Mouse (Mus musculus) ES-Bruce4 (cell line): ENCODE results near the gene Mapkap1. TPM values are rescaled to one million over a fixed set of nuclear protein-coding genes. Genes with fewer than 3 reads are reported as not detected.

Experiments used
- H3K27ac ChIP-seq: 2 replicates; pipeline ENCODE4 v1.5.1; 2012; ENCODE audit warnings: low read length, inconsistent platforms; ENCODE audit not compliant: insufficient read depth
- H3K27me3 ChIP-seq: 2 replicates; pipeline ENCODE4 v1.6.1; 2012; ENCODE audit warnings: mild to moderate bottlenecking, low read length, inconsistent platforms; ENCODE audit not compliant: control insufficient read depth, poor library complexity, insufficient read depth, severe bottlenecking
- H3K36me3 ChIP-seq: 2 replicates; pipeline ENCODE4 v1.6.1; 2012; ENCODE audit warnings: inconsistent platforms, mild to moderate bottlenecking, low read length, moderate library complexity; ENCODE audit not compliant: control insufficient read depth, poor library complexity, insufficient read depth, severe bottlenecking
- H3K4me1 ChIP-seq: one replicate; pipeline ENCODE4 v1.8.1; 2011; ENCODE audit warnings: low read length; ENCODE audit not compliant: control insufficient read depth, insufficient read depth
- H3K4me3 ChIP-seq: 2 replicates; pipeline ENCODE4 v1.5.1; 2011; ENCODE audit warnings: low read depth, mild to moderate bottlenecking, low read length
- H3K9ac ChIP-seq: 2 replicates; pipeline ENCODE4 v1.6.1; 2012; ENCODE audit warnings: low read depth, mild to moderate bottlenecking, inconsistent platforms; ENCODE audit not compliant: poor library complexity, severe bottlenecking
- H3K9me3 ChIP-seq: replicated peaks from 2 replicates; pipeline ENCODE4 v1.6.1; 2012; ENCODE audit warnings: mild to moderate bottlenecking, low read length, inconsistent platforms; ENCODE audit not compliant: control insufficient read depth, poor library complexity, insufficient read depth, severe bottlenecking
- CTCF ChIP-seq: IDR thresholded peaks from one replicate; pipeline ENCODE4 v1.8.1; 2011; ENCODE audit warnings: low read depth, low read length
- EP300 ChIP-seq: IDR thresholded peaks from 2 replicates; pipeline ENCODE4 v1.6.1; 2011; ENCODE audit warnings: low read depth, low read length; ENCODE audit not compliant: insufficient read depth
- POLR2A ChIP-seq: IDR thresholded peaks from one replicate; pipeline ENCODE4 v1.8.1; 2011; ENCODE audit warnings: low read length; ENCODE audit not compliant: insufficient read depth
- polyA plus RNA-seq: library from polyadenylated mRNA; stranded (reverse); fragments of >200 nt; gene quantifications from 2 replicates; pipeline ENCODE4 v1.2.4, GENCODE M21; 2011; ENCODE audit warnings: low read depth; ENCODE audit not compliant: missing spikeins, insufficient read depth, insufficient read length

Mapkap1 gene
- polyA plus RNA-seq, 1 experiment = 48.1 TPM

DNA sequence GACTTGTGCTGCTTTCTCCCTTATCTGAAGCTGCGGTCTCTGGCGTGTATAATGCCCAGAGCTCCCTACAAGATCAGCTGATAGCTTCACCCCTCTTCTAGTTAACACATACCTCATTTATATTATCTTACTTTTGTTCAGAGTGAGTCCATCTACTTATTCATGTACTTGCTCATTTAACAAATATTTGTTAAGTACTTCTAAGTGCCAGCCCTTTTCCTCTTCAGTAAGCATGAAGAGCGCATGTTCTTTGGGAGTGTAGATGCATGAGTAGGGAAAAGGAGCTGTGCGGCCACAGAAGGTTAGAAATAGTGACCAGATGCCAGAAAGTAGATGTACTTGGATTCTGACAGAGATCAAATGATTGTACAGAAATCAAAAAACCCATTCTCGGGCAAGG is 108.7 kb downstream of the Mapkap1 start:
- no peak overlapping the region for H3K4me3 ChIP-seq
- no peak overlapping the region for H3K27ac ChIP-seq
- H3K27me3 ChIP-seq = no peaks in the 10 kb centered on the region
- H3K9me3 ChIP-seq = no peaks in the 10 kb centered on the region
- TF ChIP-seq EP300 (no peak), CTCF (no peak), POLR2A (no peak)
- H3K9ac ChIP-seq = no peak overlapping the region
- H3K36me3 ChIP-seq = no peaks in the 10 kb centered on the region
- no peaks in the 10 kb centered on the region for H3K4me1 ChIP-seq

DNA sequence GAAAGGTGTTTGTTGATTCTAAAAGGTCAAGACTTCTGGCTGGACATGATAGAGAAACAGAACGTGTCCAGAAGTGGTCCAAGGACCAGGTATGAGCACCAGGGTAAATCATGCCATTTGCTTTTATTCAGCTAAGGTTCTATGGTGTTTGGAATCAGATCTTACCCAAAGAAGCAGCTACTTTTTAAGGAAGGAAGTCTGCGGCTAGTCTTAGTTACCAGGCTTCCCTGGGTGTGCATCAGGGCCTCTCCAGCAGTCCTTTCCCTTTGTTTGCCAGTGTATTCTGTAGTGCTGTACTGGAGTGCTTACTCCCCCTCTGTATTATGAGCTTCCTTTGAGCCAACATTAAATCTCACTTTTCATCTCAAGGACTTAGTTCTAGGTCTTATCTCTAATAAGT is 111.5 kb downstream of the Mapkap1 start:
- Histone ChIP-seq H3K36me3 (no peaks in the 10 kb centered on the region), H3K9ac (no peak overlapping the region), H3K27ac (no peak overlapping the region), H3K9me3 (no peaks in the 10 kb centered on the region), H3K4me1 (no peaks in the 10 kb centered on the region), H3K4me3 (no peak overlapping the region), H3K27me3 (no peaks in the 10 kb centered on the region)
- TF ChIP-seq EP300 (no peak), CTCF (no peak), POLR2A (no peak)

DNA sequence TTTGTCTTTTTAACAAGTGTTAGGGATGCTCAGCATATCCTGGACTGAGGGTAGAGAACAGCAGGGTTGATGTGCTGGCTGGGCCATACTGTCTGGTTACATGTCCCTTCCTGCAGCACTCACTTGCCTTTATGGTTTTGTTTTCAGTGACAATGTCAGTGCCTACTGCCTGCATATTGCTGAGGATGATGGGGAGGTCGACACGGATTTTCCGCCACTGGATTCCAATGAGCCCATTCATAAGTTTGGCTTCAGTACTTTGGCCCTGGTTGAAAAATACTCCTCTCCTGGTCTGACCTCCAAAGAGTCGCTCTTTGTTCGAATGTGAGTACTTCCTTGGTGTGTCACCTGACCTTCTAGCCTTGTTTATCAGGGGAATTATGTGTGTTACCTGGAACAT is 112.0 kb downstream of the Mapkap1 start:
- Histone ChIP-seq H3K27ac (peak overlapping the region; percentile 22; the same call in 1 of the 2 replicates), H3K9me3 (no peaks in the 10 kb centered on the region), H3K4me3 (no peak overlapping the region), H3K9ac (no peak overlapping the region), H3K4me1 (no peaks in the 10 kb centered on the region), H3K27me3 (no peaks in the 10 kb centered on the region), H3K36me3 (no peaks in the 10 kb centered on the region)
- TF ChIP-seq CTCF (no peak), EP300 (no peak), POLR2A (no peak)

DNA sequence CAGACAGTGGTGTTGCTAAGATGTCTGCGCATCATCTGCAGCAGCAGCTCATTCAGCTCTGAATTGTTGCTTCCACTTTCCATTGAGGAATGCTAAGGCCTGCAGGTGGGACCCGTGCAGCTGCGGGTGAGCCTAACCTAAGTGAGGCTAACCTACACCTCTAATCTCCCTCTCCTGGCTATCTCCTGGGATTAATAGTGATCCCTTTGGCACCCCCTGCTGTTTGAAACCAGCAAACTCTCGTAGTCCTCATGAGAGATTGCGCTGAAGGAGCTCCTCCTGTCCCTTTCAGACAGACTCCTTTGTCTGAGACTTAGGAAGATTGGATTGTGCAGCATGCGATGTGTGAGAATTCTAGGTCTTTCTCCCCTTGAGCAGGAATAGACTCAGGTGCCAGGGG is 113.0 kb downstream of the Mapkap1 start:
- no peaks in the 10 kb centered on the region for H3K27me3 ChIP-seq
- no peak for TF ChIP-seq POLR2A
- TF ChIP-seq CTCF = peak; percentile 28
- no peak overlapping the region for H3K4me3 ChIP-seq
- no peaks in the 10 kb centered on the region; the same call in 1 of the 2 replicates for H3K36me3 ChIP-seq
- no peak overlapping the region for H3K27ac ChIP-seq
- H3K4me1 ChIP-seq = no peaks in the 10 kb centered on the region
- H3K9me3 ChIP-seq = no peaks in the 10 kb centered on the region
- no peak overlapping the region for H3K9ac ChIP-seq

DNA sequence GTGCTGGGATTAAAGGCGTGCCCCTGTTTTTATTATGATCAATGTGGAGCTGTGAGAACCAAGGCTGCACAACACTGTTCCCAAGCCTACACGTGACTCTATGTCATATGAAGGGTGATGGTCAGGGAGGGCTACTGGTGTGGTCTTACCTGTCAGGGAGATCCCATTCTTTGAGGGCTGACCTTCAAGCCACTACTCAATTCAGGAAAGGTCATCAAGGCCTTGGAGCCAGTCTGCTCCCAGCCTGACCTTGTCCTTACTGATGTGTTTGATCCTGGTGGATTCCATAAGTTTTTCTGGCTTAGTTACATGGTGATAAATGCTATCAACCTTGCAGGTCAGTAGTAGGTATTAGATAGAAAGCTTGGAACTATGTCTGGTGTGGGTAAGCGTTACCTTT is 114.8 kb downstream of the Mapkap1 start:
- Histone ChIP-seq H3K9ac (no peak overlapping the region), H3K27ac (no peak overlapping the region)

DNA sequence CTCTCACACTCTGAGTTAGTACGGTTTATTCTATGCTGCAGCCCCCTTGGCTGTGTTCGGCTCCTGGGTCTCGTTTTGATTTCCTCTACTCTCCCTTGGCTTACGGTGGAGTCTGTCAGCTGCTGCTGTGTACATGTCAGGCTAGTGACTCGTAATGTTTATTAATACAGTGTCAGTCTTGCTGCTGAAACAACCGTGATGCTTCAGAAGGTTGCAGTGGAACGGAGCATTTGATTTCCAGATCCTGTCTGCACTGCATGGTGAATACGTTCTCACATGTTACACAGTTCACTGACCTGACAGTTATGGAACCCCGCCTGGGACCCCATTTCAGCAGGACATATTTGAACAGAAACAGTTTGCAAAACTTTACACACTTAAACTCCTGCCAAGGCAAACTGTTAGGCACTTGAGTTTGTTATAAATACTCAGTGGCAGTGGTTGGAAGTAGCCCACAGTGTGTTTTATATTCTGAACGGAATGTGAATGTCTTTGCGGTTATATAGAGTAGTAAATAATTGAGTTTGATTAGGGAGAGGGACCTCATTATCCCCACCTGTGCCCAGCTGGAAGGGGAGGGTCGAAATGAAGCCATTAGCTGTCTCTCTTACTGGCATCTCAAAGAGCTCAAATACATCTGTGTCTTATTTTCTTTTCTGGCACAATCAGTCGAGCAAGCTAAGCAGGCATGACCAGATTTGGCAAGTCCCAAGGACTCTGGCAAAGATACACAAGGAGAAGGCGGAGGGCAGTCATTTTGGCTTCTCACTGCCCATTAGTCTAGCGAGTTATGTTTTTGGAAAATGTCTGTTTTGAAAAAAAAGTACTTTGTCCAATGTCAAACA is 120.2 kb downstream of the Mapkap1 start:
- TF ChIP-seq CTCF (no peak), EP300 (no peak), POLR2A (no peak)
- Histone ChIP-seq H3K27ac (no peak overlapping the region), H3K9ac (no peak overlapping the region), H3K4me3 (no peak overlapping the region), H3K4me1 (no peaks in the 10 kb centered on the region), H3K36me3 (no peaks in the 10 kb centered on the region; the same call in 1 of the 2 replicates), H3K9me3 (no peaks in the 10 kb centered on the region), H3K27me3 (no peaks in the 10 kb centered on the region)

More for the DNA sequence above, 114.8 kb downstream of the Mapkap1 start:
- no peaks in the 10 kb centered on the region for H3K27me3 ChIP-seq
- no peaks in the 10 kb centered on the region for H3K4me1 ChIP-seq
- no peaks in the 10 kb centered on the region; the same call in 1 of the 2 replicates for H3K36me3 ChIP-seq
- no peaks in the 10 kb centered on the region for H3K9me3 ChIP-seq
- TF ChIP-seq POLR2A = no peak
- TF ChIP-seq EP300 = no peak
- no peak overlapping the region for H3K4me3 ChIP-seq
